Mouse (Mus musculus): Measurements from ENCODE around the gene Acod1.

Acod1 gene

GRCm38 (mm10) chr14:103073825-103074224 is 27.0 kb downstream of the Acod1 start:
- no peak for DNase-seq

DNA sequence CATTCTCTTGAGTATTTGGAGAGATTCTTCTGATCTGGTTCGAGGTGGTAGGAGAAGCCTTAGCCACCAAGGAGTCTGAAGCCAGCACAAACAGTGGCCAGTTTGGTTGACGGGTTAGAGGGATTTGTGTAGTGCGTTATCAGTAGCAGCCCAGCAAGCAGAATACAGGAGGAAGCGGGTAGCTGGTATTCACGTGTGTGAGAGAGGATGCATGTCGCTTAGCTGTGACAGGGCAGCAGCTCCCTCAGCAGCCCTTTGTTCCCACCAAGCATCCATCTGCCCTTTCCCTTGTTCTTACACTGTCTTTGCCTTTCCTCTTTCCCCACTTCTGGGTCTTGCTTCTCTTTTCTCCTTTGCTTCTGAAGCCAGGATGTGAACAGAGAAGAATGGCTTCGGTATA is 28.4 kb downstream of the Acod1 start:
- DNase-seq = no peak

DNA sequence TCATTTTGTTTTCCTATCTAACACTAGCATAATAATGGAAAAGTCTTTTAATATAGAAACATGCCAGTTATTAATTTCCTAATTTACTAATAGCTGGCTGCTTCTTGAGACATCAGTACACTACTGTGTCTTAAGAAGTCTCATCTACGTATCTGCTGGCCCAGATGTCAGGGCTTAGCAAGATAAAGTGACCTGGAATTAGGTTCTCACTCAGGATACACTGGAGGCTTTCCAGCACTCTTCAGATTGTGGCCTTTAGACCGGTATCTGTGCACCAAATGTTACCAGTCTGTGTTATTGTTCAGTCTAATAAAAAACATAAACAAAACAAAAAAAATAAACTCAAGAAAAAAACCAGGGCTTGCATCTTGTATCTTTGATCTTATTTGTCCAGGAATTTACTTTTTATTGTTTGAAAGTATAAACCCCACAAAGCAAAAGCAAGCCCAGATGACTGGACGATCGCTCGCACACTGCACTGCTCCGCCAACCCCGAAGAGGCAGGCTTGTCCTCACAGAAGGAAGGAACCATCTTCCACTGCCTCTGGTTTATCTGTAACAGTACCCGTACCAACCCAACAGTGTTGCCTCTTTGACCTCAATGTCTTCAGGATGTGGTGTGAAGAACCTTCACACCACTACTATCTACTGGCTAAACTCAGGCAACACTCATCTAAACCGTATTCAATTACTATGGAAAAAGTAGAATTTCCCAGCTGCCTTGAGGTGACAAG is 30.7 kb downstream of the Acod1 start:
- no peak for DNase-seq

GRCm38 (mm10) chr14:103078006-103078912 is 31.5 kb downstream of the Acod1 start:
- DNase-seq = no peak

DNA sequence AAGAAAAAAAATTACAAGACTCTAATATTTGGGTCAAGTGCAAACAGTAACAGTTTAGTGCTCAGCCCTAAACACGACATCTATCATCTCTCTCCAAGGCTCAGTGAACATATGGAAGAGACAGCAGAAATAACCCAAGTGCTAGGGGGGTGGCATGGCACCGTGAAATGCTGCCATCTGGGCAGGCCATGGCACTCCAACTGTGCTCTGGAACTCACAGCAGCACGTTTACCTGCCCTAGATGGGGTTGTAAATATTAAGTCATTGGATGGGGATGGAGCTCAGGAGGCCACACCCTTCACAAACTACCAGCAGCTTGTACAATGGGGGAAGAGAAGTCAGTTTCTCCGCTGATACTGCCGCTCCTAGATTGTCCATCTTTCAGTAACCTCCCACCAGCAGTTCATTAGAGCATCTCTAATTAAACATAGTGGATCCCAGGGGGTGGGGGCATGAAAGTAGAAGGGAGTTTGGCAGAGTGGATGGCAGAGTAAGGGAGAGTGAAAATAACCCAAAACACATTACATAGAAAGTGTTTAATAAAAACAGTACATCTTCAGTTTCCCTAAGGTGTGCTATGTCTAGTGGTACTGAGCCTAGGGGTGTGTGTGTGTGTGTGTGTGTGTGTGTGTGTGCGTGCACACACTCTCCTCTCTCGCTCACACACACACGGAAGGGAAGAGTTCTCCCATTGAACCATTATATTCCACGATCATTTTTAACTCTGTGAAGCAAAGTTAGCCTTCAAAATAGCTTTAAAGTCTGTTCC is 32.6 kb downstream of the Acod1 start:
- DNase-seq = no peak

- no peak for DNase-seq
Observed at GRCm38 (mm10) chr14:103085840-103086533, 39.2 kb downstream of the Acod1 start.

DNA sequence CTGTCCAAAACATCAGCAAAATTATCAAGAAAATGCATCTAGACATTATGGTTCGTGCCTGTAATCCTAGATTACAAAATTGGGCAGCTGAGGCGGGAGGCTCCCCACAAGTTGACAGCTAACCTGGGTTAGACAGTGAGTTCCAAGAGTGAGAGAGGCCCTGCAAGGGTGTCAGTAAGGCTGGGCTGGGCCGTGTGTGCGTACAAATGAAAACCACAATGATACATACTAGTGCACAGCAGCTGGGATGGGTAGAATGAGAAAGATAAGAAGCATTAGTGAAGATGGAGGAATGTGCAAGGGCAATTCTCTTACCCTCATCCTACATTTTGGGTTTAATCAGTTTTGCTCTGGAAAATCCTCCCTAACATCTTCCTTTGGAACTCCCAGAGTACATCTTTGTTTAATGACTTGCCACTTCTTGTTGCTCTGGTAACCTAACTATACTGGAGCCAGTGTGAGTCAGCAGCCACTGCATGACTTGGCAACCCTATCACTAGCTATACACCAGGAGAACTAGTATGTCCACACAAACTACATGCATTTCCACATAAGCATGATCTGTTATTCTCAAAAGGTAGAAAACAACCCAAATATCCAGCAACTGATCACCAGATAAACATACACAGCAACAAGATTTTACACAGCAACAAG is 40.0 kb downstream of the Acod1 start:
- no peak for DNase-seq

GRCm38 (mm10) chr14:103087846-103088245 is 41.1 kb downstream of the Acod1 start:
- no peak for DNase-seq

DNA sequence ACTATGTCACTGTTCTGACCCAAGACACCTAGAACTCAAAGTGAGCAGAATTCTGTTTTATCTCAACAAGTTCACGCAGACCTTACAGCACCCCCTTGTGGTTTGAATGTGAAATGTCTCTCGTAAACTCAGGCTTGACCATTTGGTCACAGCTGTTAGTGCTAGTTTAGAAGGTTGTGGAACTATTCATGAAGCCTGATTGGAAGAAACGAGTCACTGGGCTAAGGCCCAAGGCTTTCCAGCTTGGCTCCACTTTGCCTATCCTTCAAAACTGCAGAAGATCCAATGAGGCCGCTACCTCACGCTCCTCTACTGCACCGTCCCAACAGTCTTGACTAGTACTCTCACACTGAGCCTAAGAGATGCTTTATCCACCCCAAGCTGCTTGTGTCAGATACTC is 41.8 kb downstream of the Acod1 start:
- no peak for DNase-seq

DNA sequence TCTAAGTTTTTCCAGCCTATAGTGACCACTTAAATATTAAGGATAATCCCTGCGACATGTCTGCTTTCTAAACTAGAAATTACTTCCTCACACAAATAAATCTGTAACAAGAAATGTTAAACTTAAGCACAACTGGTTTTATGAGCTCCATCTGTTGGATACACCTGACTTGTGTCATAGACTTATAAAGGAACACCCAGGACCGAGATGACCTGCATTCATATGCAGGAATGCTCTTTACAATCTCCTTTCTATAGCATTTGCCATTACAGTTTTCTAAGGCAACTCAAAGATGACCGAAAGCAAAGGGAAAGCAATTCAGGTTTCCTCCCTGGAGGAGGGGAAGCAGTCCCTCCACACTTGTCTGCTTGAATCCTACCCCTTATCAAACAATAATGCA is 46.5 kb downstream of the Acod1 start:
- no peak for DNase-seq

DNA sequence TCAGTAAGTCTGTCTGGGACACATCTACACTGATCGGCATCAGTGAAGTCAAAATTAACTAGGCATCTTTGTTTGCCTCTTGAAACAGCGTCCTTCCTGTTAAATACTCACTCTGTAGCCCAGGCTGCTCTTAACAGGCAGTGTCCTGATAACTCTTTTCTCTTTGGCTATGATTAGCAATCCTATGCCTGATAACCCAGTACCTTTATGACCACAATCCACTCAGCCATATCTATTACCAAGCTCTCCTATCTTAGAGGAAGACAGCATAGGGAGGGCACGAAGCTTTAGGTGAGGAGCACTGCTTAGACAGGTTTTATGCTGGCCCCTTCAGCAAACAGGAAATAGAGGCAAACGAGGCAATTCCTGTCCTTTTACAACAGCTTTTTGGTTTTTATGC is 46.9 kb downstream of the Acod1 start:
- no peak for DNase-seq

DNA sequence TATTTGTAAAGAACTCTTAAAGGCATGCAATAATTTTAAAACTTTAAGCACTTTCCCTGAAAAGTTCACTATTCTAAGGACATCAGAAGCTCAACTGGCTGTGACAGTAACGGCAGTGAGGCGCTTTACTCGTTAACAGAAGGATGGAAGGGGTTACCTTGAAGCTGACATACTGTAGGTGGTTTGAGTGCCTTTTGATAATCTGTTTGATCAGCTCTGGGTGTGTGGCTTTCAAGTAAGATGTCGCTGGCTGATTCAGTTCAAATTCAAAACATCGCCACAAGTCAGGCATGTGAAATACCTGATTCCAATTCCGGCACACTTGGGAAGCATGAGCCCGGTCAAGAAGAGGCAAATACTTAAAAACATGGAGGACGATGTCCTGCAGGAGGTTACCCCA is 48.3 kb downstream of the Acod1 start:
- DNase-seq = no peak

DNA sequence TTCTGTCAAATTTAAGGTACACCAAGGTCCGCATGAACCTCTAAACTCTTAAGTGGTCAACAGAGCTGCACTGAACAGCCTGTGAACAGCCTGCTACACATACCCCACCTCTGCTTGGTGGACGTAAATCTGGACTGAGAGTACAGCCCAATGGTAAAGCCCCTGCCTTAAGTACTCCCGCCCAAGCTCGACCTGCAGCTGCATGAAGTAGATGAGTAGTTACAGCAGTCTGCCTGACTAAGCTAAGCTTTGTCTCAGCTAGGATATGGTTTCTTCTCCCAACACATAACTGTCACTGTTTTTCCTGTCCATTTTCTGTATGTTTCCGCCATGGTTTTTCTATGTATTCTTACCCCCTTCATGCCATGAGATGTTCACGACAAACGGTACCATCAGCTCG is 49.0 kb downstream of the Acod1 start:
- DNase-seq = no peak

- DNase-seq = no peak
Observed at GRCm38 (mm10) chr14:103096621-103097020, 49.8 kb downstream of the Acod1 start.

DNA sequence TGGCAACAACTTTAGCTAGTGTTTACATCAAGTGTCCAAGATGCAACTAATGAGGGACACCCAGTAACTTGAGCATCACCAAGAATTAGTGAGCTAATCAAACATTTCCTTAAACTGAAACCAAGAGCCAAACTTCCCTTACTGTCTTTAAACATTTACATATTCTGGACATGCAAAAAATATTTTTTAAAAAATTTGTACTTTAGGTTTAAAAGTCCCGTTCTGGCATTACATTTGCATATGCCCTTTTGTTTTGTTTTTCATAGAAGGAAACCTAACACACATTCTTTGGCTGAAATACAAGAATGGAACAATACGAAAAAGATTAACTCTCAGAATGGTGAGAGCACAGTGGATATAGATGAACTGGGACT is 51.4 kb downstream of the Acod1 start:
- no peak for DNase-seq

DNA sequence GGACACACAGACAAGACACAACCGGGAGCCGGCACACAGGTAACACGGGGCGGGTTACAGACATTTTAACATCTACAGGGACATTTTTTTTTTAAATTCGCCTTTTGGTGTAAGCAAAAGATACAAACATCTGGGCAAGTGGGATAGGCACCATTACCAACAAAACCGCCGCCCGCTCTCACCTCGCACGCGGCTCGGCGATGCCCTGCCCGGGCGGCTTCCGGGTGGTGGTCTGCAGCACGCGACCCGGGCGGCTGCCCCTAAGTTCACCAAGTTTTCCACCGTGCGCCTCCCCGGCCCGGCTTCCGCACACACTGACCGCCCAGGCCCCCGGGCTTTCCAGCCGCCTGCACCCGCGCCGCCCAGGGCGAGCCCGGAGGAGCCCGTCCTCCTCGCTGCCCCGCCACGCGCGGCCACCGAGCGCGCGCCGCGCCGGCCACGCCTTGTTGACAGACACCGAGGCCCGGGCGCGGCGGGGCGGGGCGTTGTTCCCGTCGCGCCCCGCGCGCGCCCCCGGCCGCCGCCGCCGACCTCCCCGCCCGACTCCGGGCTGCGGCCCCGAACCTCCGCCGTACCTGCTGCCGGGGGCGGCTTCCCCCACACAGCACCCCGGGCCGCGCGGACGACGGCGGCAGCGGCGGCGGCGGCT is 51.9 kb downstream of the Acod1 start:
- peak; percentile 76 to 86 for DNase-seq

GRCm38 (mm10) chr14:103099238-103099933 is 52.6 kb downstream of the Acod1 start, which contains the start of gene Fbxl3:
Gene Fbxl3, minus strand, starts transcription at chr14:103099566.
- peak; percentile 81 to 85 for DNase-seq

GRCm38 (mm10) chr14:103100296-103100695 is 53.5 kb downstream of the Acod1 start:
- no peak for DNase-seq

DNA sequence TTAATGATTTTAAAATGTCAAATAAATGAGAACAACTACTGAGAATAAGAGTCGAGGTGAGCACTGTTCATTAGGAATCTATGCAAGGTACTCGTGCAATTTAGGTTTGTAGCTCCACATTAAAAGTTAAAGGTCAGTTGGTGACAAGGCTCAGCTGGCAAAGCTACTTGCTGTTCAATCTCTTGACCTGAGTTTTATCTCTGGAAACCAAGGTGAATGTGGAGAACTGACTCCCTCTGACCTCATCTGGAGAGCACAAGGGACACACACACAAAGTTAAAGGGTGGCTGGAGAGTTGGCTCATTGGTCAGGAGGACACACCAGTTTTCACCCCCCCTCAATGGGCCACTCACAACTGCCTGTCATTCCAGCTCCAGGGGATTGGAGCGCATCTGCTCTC is 54.4 kb downstream of the Acod1 start:
- DNase-seq = no peak

- no peak for DNase-seq
Observed at GRCm38 (mm10) chr14:103102246-103102645, 55.5 kb downstream of the Acod1 start.

Data from spleen, adult 18-20 months (tissue).